Mouse (Mus musculus): ENCODE results near the gene Mkks.

The Mkks gene

GRCm38 (mm10) chr2:136835882-136836281 is 55.3 kb downstream of the Mkks start:
- no peak for DNase-seq (ENCODE audit: low read depth, low spot score)

- no peak for DNase-seq (ENCODE audit: low read depth, low spot score)
Measured at GRCm38 (mm10) chr2:136834715-136835075, 56.5 kb downstream of the Mkks start.

DNA sequence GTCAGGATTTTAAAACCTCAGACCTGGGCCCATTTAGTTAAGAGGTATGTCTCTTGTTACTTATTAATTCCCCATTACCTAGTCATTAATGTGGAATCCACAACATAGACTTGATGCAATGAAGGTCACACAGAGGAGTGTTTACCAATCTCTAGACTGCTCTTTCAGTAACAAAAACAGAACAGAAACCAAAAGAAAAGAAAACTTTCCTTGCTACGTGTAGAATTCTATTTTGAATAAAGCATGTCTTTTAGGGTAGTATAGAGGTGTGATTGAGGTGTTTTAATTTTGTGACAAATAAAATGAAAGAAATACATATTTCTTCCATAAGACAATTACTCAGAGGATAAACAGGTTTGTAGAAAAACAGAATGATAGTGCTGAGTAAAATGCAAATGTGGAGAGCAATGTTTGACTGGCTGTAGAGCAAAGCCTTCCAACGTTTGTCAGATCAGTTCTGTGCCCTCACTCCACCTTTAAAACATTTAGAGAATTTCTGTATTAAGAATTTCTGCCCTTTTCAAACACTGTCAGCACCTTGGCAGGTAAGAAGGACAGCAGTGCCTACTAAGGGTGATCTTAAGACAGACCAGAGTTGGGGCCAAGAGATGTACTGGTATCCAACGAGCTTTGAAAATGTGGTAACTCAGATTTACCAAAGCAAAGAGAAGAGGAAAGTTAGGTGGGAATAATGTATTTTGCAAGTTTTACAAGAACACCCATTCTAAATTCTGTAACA is 57.0 kb downstream of the Mkks start:
- no peak for DNase-seq (ENCODE audit: low read depth, low spot score)

GRCm38 (mm10) chr2:136832936-136833335 is 58.3 kb downstream of the Mkks start:
- DNase-seq (ENCODE audit: low read depth, low spot score) = no peak

- DNase-seq (ENCODE audit: low read depth, low spot score) = no peak
Measured at GRCm38 (mm10) chr2:136827612-136828011, 63.6 kb downstream of the Mkks start.
